Mouse (Mus musculus) cerebellum, adult (tissue): Measurements from ENCODE around the gene Nfat5.

Source experiments
- ATAC-seq: cut with Nextera tagmentation; 2 replicates; pipeline ENCODE4 v1.9.2; 2017; ENCODE audit warnings: mild to moderate bottlenecking, moderate library complexity, mixed read lengths; ENCODE audit not compliant: insufficient number of reproducible peaks, low FRiP score, low TSS enrichment

Nfat5 gene

GRCm38 (mm10) chr8:107395397-107395796 is 102.1 kb downstream of the Nfat5 start:
- no peak for ATAC-seq

- no peak for ATAC-seq
These were observed 102.9 kb downstream of the Nfat5 start for GRCm38 (mm10) chr8:107396106-107396670.

- ATAC-seq: no peak
These were observed 104.4 kb downstream of the Nfat5 start for GRCm38 (mm10) chr8:107397665-107398064.

- peak; percentile 62 for ATAC-seq
These were observed 106.2 kb downstream of the Nfat5 start for GRCm38 (mm10) chr8:107399495-107399894.

- no peak for ATAC-seq
These were observed 108.6 kb downstream of the Nfat5 start for GRCm38 (mm10) chr8:107401866-107402265.

GRCm38 (mm10) chr8:107403038-107403781 is 109.9 kb downstream of the Nfat5 start, which contains the start of gene Nqo1:
TSS of gene Nqo1 (minus strand) at chr8:107403206.
- ATAC-seq: peak; percentile 59

GRCm38 (mm10) chr8:107404057-107404456 is 110.8 kb downstream of the Nfat5 start:
- no peak for ATAC-seq

- ATAC-seq: no peak
These were observed 112.7 kb downstream of the Nfat5 start for GRCm38 (mm10) chr8:107405935-107406334.

- ATAC-seq: no peak
These were observed 118.1 kb downstream of the Nfat5 start for GRCm38 (mm10) chr8:107411391-107411790.

GRCm38 (mm10) chr8:107412552-107412951 is 119.3 kb downstream of the Nfat5 start:
- no peak for ATAC-seq

- ATAC-seq: no peak
These were observed 120.6 kb downstream of the Nfat5 start for GRCm38 (mm10) chr8:107413881-107414280.

GRCm38 (mm10) chr8:107417001-107417400 is 123.7 kb downstream of the Nfat5 start:
- ATAC-seq: no peak

- ATAC-seq: no peak
These were observed 130.9 kb downstream of the Nfat5 start for GRCm38 (mm10) chr8:107424176-107424575.

GRCm38 (mm10) chr8:107424597-107425229 is 131.4 kb downstream of the Nfat5 start, which contains the start of gene Nob1:
TSS of gene Nob1 (minus strand) at chr8:107425051.
- ATAC-seq: peak; percentile 97

- ATAC-seq: no peak
These were observed 131.9 kb downstream of the Nfat5 start for GRCm38 (mm10) chr8:107425230-107425597.
